Mouse (Mus musculus) cerebellum, adult 2 months (tissue): ENCODE measurements around the gene Cngb1.

ENCODE experiments used
- CTCF ChIP-seq: fragments of 200-500 bp; IDR thresholded peaks from 2 replicates; pipeline ENCODE4 v1.5.1; 2011; ENCODE audit warnings: low read depth, mild to moderate bottlenecking, control low read depth, low read length, moderate library complexity, borderline replicate concordance; ENCODE audit not compliant: insufficient read depth
- POLR2A ChIP-seq: fragments of 200-500 bp; IDR thresholded peaks from 2 replicates; pipeline ENCODE4 v1.6.1; 2011; ENCODE audit warnings: low read length, control low read depth, borderline replicate concordance; ENCODE audit not compliant: insufficient read depth

DNA sequence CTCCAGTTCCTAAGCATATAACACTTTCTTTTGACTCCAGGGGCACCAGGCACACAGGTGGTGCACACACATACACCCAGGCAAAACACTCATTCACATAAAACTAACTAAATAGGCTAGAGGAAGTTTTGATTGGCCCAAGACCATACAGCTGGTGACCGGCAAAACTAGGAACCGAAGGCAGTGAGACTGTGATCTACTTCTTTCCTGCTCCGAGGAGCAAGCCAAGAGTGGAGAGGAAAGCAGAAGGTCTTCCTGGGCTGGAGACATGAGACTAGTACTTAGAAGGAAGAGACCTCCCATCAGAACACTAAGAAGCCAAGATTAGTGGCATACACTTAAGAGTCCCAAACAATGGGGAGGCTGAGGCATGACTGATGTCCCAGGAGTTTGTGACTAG lies 16.8 kb upstream of the Cngb1 start:
- TF ChIP-seq POLR2A (no peak), CTCF (no peak)
